Mouse (Mus musculus) heart, adult 2 months (tissue): ENCODE measurements around the gene Fgr.

Experiments
- CTCF ChIP-seq: fragments of 200-600 bp; IDR thresholded peaks from 2 replicates; pipeline ENCODE4 v1.8.1; 2022; ENCODE audit warnings: antibody characterized with exemption, mild to moderate bottlenecking, moderate library complexity
- EP300 ChIP-seq: fragments of 200-500 bp; IDR thresholded peaks from 2 replicates; pipeline ENCODE4 v1.6.1; 2011; ENCODE audit warnings: low read depth, low read length, control low read depth; ENCODE audit not compliant: insufficient read depth
- POLR2A ChIP-seq: fragments of 200-500 bp; IDR thresholded peaks from 2 replicates; pipeline ENCODE4 v1.6.1; 2011; ENCODE audit warnings: mild to moderate bottlenecking, low read depth, low read length, control low read depth; ENCODE audit not compliant: insufficient read depth

GRCm38 (mm10) chr4:133007513-133008380 is 33.9 kb downstream of the Fgr start:
- TF ChIP-seq CTCF (no peak), EP300 (no peak), POLR2A (no peak)
